Mouse (Mus musculus) G1E (cell line): ENCODE results near the gene Kremen2. TPM values are rescaled to one million over a fixed set of nuclear protein-coding genes. Genes with fewer than 3 reads are reported as not detected.

Experiments used
- ATAC-seq: 2 replicates; pipeline ENCODE4 v1.8.0; 2016; ENCODE audit warnings: mild to moderate bottlenecking; ENCODE audit not compliant: insufficient number of reproducible peaks, poor library complexity, low FRiP score, severe bottlenecking; ENCODE audit errors: extremely low read depth
- DNase-seq: peaks from one replicate; pipeline ENCODE4 v3.0.0; 2012; ENCODE audit warnings: low spot score
- H3K27me3 ChIP-seq: 2 replicates; pipeline ENCODE4 v1.6.1; 2012; ENCODE audit warnings: mild to moderate bottlenecking, low read length, inconsistent platforms; ENCODE audit not compliant: insufficient read depth
- H3K36me3 ChIP-seq: replicated peaks from 2 replicates; pipeline ENCODE3; 2012; ENCODE audit warnings: mild to moderate bottlenecking, inconsistent platforms
- H3K4me1 ChIP-seq: 2 replicates; pipeline ENCODE4 v1.6.1; 2012; ENCODE audit warnings: low read depth, low read length, inconsistent platforms, mixed read lengths; ENCODE audit not compliant: insufficient read depth
- H3K4me3 ChIP-seq: 2 replicates; pipeline ENCODE4 v1.5.1; 2012; ENCODE audit warnings: low read depth, mild to moderate bottlenecking, inconsistent platforms, low read length, moderate library complexity, mixed read lengths
- H3K9me3 ChIP-seq: replicated peaks from 2 replicates; pipeline ENCODE4 v1.6.1; 2012; ENCODE audit warnings: inconsistent platforms
- CTCF ChIP-seq: IDR thresholded peaks from 2 replicates; pipeline ENCODE4 v1.5.1; 2012; ENCODE audit warnings: low read depth, low read length, inconsistent platforms, mixed read lengths
- GATA1 ChIP-seq: IDR thresholded peaks from 2 replicates; pipeline ENCODE4 v1.6.1; 2012; ENCODE audit warnings: borderline replicate concordance, low read length, inconsistent platforms, mixed read lengths
- GATA2 ChIP-seq: IDR thresholded peaks from 2 replicates; pipeline ENCODE4 v1.6.1; 2012; ENCODE audit warnings: low read depth, low read length, inconsistent platforms, borderline replicate concordance
- POLR2AphosphoS5 ChIP-seq: IDR thresholded peaks from 2 replicates; pipeline ENCODE4 v1.6.1; 2012; ENCODE audit warnings: low read depth, low read length, inconsistent platforms; ENCODE audit not compliant: insufficient replicate concordance
- TAL1 ChIP-seq: conservative IDR thresholded peaks from 2 replicates; pipeline ENCODE4 v1.6.1; 2012; ENCODE audit warnings: low read depth, low read length, inconsistent platforms, mixed read lengths
- polyA plus RNA-seq: library from polyadenylated mRNA; stranded (reverse); fragments of >175 nt; gene quantifications from 2 replicates; pipeline ENCODE4 v1.2.3, GENCODE M21; 2012
- total RNA-seq, 2 experiments: library from RNA; stranded (forward) in 1 of 2; stranded (reverse) in 1 of 2; fragments of 200-1000 nt in 1 of 2; fragments of >200 nt in 1 of 2; fragmentation: Nextera tagmentation in 1 of 2; gene quantifications; 2 replicates each; pipeline ENCODE4 v1.2.3; 2014 to 2017

Gene Kremen2
- total and polyA plus RNA-seq, 3 experiments: 0.05 to 1.4 TPM; not detected in 1

GRCm38 (mm10) chr17:23748026-23748425, 2.4 kb upstream of the Kremen2 start:
- H3K4me3 ChIP-seq: no peak overlapping the region
- peaks cover 44% of the 10 kb centered on the region for H3K27me3 ChIP-seq
- no peak for ATAC-seq
- DNase-seq: no peak
- TF ChIP-seq POLR2AphosphoS5 (no peak), CTCF (no peak), TAL1 (no peak), GATA1 (no peak), GATA2 (no peak)
- no peaks in the 10 kb centered on the region for H3K9me3 ChIP-seq
- H3K4me1 ChIP-seq: peaks cover 56% of the 10 kb centered on the region
- peaks cover 13% of the 10 kb centered on the region for H3K36me3 ChIP-seq

DNA sequence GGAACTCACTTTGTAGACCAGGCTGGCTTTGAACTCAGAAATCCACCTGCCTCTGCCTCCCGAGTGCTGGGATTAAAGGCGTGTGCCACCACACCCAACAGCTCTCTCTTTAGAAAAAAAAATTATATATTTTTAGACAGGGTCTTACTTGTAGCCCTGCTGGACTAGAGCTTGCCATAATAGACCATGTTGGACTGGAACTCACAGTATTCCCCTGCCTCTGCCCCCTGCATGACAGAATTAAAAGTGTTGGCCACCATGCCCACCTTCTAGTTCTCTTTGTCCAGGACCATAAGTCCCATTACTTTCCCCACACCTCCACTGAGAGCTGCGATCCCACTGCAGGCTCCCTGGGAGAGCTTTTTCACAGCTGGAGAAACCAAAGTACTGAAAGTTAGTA, 1.8 kb upstream of the Kremen2 start:
- H3K27me3 ChIP-seq: peaks cover 48% of the 10 kb centered on the region
- H3K4me3 ChIP-seq: no peak overlapping the region

GRCm38 (mm10) chr17:23746767-23747166, 1.1 kb upstream of the Kremen2 start:
- peaks cover 55% of the 10 kb centered on the region for H3K27me3 ChIP-seq
- TF ChIP-seq GATA1 (no peak), POLR2AphosphoS5 (no peak), GATA2 (no peak), TAL1 (no peak), CTCF (no peak)
- H3K36me3 ChIP-seq: peaks cover 4% of the 10 kb centered on the region
- H3K9me3 ChIP-seq: no peaks in the 10 kb centered on the region
- ATAC-seq: peak; percentile 29; the same call in 1 of the 2 replicates
- no peak overlapping the region; the same call in 1 of the 2 replicates for H3K4me3 ChIP-seq
- peaks cover 56% of the 10 kb centered on the region for H3K4me1 ChIP-seq
- DNase-seq: no peak

More for the DNA sequence above, 1.8 kb upstream of the Kremen2 start:
- Histone ChIP-seq H3K9me3 (no peaks in the 10 kb centered on the region), H3K36me3 (peaks cover 8% of the 10 kb centered on the region), H3K4me1 (peaks cover 56% of the 10 kb centered on the region)
- DNase-seq (no peak), ATAC-seq (no peak)
- TF ChIP-seq CTCF (no peak), TAL1 (no peak), GATA2 (no peak), POLR2AphosphoS5 (no peak), GATA1 (no peak)

GRCm38 (mm10) chr17:23746311-23746710, 678 bp upstream of the Kremen2 start:
- no peak for ATAC-seq

GRCm38 (mm10) chr17:23744651-23745050, 982 bp downstream of the Kremen2 start:
- no peak overlapping the region for H3K4me3 ChIP-seq
- ATAC-seq: no peak
- H3K4me1 ChIP-seq: peaks cover 67% of the 10 kb centered on the region

More at GRCm38 (mm10) chr17:23746311-23746710, 678 bp upstream of the Kremen2 start:
- no peaks in the 10 kb centered on the region for H3K9me3 ChIP-seq
- peak overlapping the region; percentile 62; the same call in 1 of the 2 replicates for H3K4me3 ChIP-seq
- no peak for TF ChIP-seq GATA2
- TF ChIP-seq CTCF: no peak
- no peak for TF ChIP-seq TAL1
- TF ChIP-seq POLR2AphosphoS5: no peak
- no peak for TF ChIP-seq GATA1
- H3K27me3 ChIP-seq: peaks cover 59% of the 10 kb centered on the region
- H3K36me3 ChIP-seq: no peaks in the 10 kb centered on the region
- peaks cover 56% of the 10 kb centered on the region for H3K4me1 ChIP-seq
- no peak for DNase-seq

GRCm38 (mm10) chr17:23744076-23744475, 1.6 kb downstream of the Kremen2 start:
- DNase-seq (no peak), ATAC-seq (no peak)
- TF ChIP-seq CTCF: no peak
- no peak for TF ChIP-seq GATA2
- TF ChIP-seq POLR2AphosphoS5: no peak
- TF ChIP-seq TAL1: no peak
- TF ChIP-seq GATA1: no peak
- Histone ChIP-seq H3K4me1 (peaks cover 66% of the 10 kb centered on the region), H3K27me3 (peaks cover 80% of the 10 kb centered on the region), H3K4me3 (no peak overlapping the region), H3K36me3 (no peaks in the 10 kb centered on the region), H3K9me3 (no peaks in the 10 kb centered on the region)

More at GRCm38 (mm10) chr17:23744651-23745050, 982 bp downstream of the Kremen2 start:
- Histone ChIP-seq H3K9me3 (no peaks in the 10 kb centered on the region), H3K36me3 (no peaks in the 10 kb centered on the region), H3K27me3 (peaks cover 75% of the 10 kb centered on the region)
- no peak for TF ChIP-seq TAL1
- no peak for TF ChIP-seq CTCF
- no peak for TF ChIP-seq GATA1
- TF ChIP-seq GATA2: no peak
- TF ChIP-seq POLR2AphosphoS5: no peak
- no peak for DNase-seq
